In the genomic region with DNA sequence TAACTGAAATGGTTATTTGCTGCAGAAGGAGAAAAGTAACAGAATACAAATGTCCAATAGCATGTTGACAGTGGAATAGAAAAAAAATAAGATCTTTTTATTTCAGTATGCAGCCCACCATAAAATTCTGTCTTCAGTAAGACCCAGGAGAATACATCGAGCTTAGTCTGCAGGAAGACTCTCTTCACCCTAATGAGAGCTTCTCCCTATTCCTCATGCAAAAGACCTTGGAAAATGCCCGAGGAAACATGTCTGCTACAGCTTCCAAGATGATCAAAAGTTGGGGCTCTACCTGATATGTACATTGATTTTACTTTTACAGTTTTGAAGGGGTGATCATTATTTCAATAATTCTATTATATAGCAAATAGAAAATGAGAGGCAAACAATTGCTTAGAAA, we compare ENCODE assay signal across 24 mouse cellular contexts.
"Had no signal": no experiment of that assay in that cellular context is flagged by ENCODE, and none has a peak within 500 bp of the region (broad histone marks: within the 10 kb centered on the region; RNA-seq: fewer than 3 reads in every experiment).

No protein-coding gene starts in this region.

- H3K9me3 ChIP-seq: heart, embryonic 13.5 days; heart, embryonic 15.5 days; hindbrain, embryonic 13.5 days; hindbrain, embryonic 15.5 days; limb, embryonic 10.5 days; limb, embryonic 12.5 days had no signal

- H3K9ac ChIP-seq: heart, embryonic 13.5 days; heart, embryonic 15.5 days; hindbrain, embryonic 13.5 days; hindbrain, embryonic 15.5 days; limb, embryonic 12.5 days had no signal

- H3K36me3 ChIP-seq: heart, embryonic 13.5 days; heart, embryonic 15.5 days; hindbrain, embryonic 13.5 days; hindbrain, embryonic 15.5 days; limb, embryonic 10.5 days; limb, embryonic 12.5 days had no signal

- H3K27ac ChIP-seq: gastrocnemius, adult 2 months; heart, adult 2 months; heart, embryonic 13.5 days; heart, embryonic 15.5 days; hindbrain, embryonic 13.5 days; hindbrain, embryonic 15.5 days; hindbrain, postnatal 0 days; layer of hippocampus, adult 2 months; left cerebral cortex, adult 2 months; limb, embryonic 10.5 days; limb, embryonic 12.5 days had no signal

- H3K4me2 ChIP-seq: heart, embryonic 11.5 days; heart, embryonic 13.5 days; heart, embryonic 15.5 days; hindbrain, embryonic 13.5 days; hindbrain, embryonic 15.5 days; limb, embryonic 12.5 days had no signal

- ATAC-seq: intestine, embryonic 16.5 days had no signal

- H3K4me3 ChIP-seq: gastrocnemius, adult 2 months; heart, adult 2 months; heart, embryonic 13.5 days; heart, embryonic 15.5 days; hindbrain, embryonic 13.5 days; hindbrain, embryonic 15.5 days; layer of hippocampus, adult 2 months; left cerebral cortex, adult 2 months; limb, embryonic 10.5 days; limb, embryonic 12.5 days had no signal

- DNase-seq: gastrocnemius, adult 2 months; gastrocnemius, postnatal 10 days; gastrocnemius, postnatal 25 days; heart, adult 11 months; heart, adult 2 months; heart, postnatal 14 days; heart, postnatal 36 days; kidney, adult 11 months; kidney, adult 2 months; kidney, postnatal 10 days; kidney, postnatal 25 days; kidney, postnatal 4 days; liver had no signal

- H3K27me3 ChIP-seq: heart, embryonic 13.5 days; heart, embryonic 15.5 days; hindbrain, embryonic 13.5 days; hindbrain, embryonic 15.5 days; limb, embryonic 12.5 days had no signal

- H3K4me1 ChIP-seq: heart, embryonic 13.5 days; heart, embryonic 15.5 days; hindbrain, embryonic 15.5 days; limb, embryonic 10.5 days; limb, embryonic 12.5 days had no signal
